Mouse (Mus musculus) Patski (cell line): ENCODE measurements around the gene Tnfrsf22. TPM values are rescaled to one million over a fixed set of nuclear protein-coding genes. Genes with fewer than 3 reads are reported as not detected.
A peak's percentile ranks its signal among the peaks of the same experiment; 100 is the strongest.
"Not testable (repeated sequence)": the region's sequence is repeated elsewhere in the genome, so short reads cannot be mapped to it uniquely, and the experiment has no call there.

ENCODE experiments used
- ATAC-seq: fragments of 100-300 bp; one replicate; pipeline ENCODE4 v1.8.0; 2021
- CTCF ChIA-PET: fragments of 350-600 bp; sonication (Branson Sonifier 250); formaldehyde crosslinking; loops from one replicate; lab custom pipeline; 2022; ENCODE audit warnings: inconsistent platforms; lab: Charles Lee
- POLR2A ChIA-PET: fragments of 350-600 bp; sonication (Branson Sonifier 250); formaldehyde crosslinking; loops from one replicate; lab custom pipeline; 2022; ENCODE audit warnings: antibody characterized with exemption, inconsistent platforms; lab: Charles Lee
- DNase-seq: peaks from one replicate; pipeline ENCODE4 v3.0.0-alpha.2; 2011; ENCODE audit warnings: low read depth, low spot score
- H3K27me3 ChIP-seq: fragments of 371-371 bp; one replicate; pipeline ENCODE4 v1.5.1; 2021
- CTCF ChIP-seq: fragments of 100-300 bp; IDR thresholded peaks from one replicate; pipeline ENCODE4 v1.5.1; 2021
- in situ Hi-C: fragments of 300-500 bp; cut with MboI; formaldehyde crosslinking; loops from 3 replicates; pipeline ENCODE4 v1.11.1; 2018; ENCODE audit warnings: low pct_unique_long_range_greater_than_20kb, mixed read lengths
- polyA plus RNA-seq: library from polyadenylated mRNA; unstranded; gene quantifications from one replicate; pipeline ENCODE4 v1.2.3, GENCODE M21; 2021

Gene Tnfrsf22
- polyA plus RNA-seq, result 39.1 TPM

DNA sequence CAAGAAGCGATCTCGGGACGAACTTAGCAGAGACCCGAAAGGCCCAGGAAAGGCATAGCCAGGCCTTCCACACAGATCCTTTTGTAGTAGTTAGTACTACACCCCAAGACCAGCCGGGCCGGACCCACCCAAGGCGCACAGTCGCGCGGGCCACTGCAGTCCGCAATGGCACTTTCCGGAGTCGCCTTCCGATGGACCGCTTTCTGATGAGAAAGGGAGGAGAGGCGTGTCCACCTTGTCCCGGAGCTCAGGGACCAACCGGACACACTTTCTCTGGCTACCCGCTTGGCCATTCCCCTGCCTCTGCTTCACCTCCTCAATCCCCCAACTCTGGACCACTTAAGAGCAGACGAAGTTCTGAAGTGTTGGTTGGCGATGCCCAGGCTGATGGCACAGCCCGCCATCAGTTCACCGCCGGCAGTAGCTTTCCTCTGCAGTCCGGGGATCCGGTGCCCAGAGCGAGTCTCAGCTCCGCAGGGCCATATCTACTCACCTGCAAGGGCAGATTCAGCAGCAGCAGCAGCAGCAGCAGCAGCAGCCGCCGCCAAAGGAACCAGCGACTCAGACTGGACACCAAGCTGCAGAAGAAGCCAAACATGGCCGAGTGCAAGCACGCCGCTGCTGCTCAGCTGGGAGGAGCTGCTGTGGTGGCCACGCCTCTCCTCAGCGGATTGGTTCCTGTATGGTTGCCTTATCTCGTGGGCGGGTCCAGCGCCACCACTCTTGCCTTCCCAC, at the start of gene Tnfrsf22:
Gene Tnfrsf22, minus strand, starts transcription at position 628 of the 735 bp plus-strand sequence.
- CTCF ChIA-PET, result no interaction called here
- no peak for TF ChIP-seq CTCF
- DNase-seq (no peak), ATAC-seq (peak; percentile 94)
- H3K27me3 ChIP-seq, result no peaks in the 10 kb centered on the region
- POLR2A ChIA-PET, result interaction anchor here (1.2 kb wide), 1 partner anchor 15 kb away, joined by 4 read pairs; no protein-coding TSS in a partner anchor
- in situ Hi-C loops, result no loop called here

- ChIA-PET CTCF (interaction anchor here (0.6 to 4.2 kb wide), 5 partner anchors 10 to 130 kb away, joined by 3 to 15 read pairs (median 3); no protein-coding TSS in a partner anchor), POLR2A (no interaction called here)
- TF ChIP-seq CTCF, result no peak
- no peak for DNase-seq
- no peak for ATAC-seq
- H3K27me3 ChIP-seq, result no peaks in the 10 kb centered on the region
- in situ Hi-C loops, result no loop called here
Measured at GRCm38 (mm10) chr7:143696140-143696539, 46.7 kb upstream of the Tnfrsf22 start.

GRCm38 (mm10) chr7:143694550-143694949, 45.1 kb upstream of the Tnfrsf22 start:
- DNase-seq (no peak), ATAC-seq (no peak)
- no peak for TF ChIP-seq CTCF
- H3K27me3 ChIP-seq, result no peaks in the 10 kb centered on the region
- in situ Hi-C loops, result loop anchor here (5.0 kb wide), 1 partner anchor 97 kb away; no protein-coding TSS in a partner anchor
- CTCF ChIA-PET, result no interaction called here
- POLR2A ChIA-PET, result no interaction called here

DNA sequence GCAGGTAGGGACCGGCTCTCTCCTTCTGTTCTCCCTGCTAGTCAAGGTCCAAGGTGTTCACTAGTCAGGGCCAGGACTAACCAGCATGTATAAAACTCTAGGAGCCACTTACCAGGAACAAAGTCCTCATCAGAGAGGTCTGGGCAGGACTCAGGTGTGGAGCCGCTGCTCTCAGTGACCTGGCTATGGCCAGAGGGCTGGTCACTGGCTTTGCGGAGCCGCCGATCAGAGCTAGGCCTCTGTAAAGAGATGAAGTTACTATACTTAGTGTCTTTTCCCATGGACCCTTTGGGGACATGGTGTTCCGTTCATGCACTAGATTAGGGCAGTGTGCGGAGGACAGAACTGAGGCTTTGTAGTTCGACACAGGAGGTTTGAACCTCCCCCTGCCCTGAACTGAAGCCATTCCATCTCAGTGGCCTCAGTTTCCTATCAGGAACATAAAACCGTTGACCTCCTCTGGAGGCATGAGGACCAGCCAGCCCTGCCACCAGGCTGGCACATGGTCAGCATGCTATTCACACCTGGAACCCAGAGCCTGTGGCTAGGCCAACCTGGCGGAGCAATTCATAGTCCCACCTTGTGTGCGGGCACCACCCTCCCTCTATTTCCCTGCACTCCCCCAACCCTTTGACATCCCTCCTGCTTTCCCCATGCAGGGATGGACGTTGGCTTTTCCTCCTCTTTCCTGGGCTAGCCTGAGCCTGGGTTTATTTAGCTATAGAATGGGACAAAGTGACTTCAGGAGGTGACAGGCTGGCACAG, 43.5 kb upstream of the Tnfrsf22 start:
- no peak for TF ChIP-seq CTCF
- ATAC-seq (no peak), DNase-seq (no peak)
- in situ Hi-C loops, result loop anchor here (5.0 kb wide), 1 partner anchor 96 kb away; no protein-coding TSS in a partner anchor
- H3K27me3 ChIP-seq, result no peaks in the 10 kb centered on the region
- CTCF ChIA-PET, result interaction anchor here (1.2 kb wide), 1 partner anchor 13 kb away, joined by 3 read pairs; no protein-coding TSS in a partner anchor
- POLR2A ChIA-PET, result no interaction called here

DNA sequence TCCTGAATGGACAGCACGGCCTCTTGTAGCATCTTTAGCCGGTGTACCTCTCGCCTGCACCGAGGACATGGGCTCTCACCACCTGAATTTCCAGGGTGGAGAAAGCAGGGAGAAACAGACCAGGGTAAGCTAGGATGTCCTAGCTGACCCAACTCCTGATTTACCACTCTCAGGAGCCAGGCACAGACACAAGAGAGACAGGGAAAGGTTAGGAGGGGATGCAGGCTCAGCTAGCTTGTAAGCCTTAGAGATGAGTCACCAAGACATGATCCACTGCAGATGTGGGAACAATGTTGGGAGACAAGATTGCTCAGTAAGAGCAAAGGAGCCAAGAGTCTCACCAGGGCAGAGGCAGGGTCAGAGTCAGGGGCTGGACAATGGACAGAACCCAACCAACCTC, 42.4 kb upstream of the Tnfrsf22 start:
- ATAC-seq (no peak), DNase-seq (no peak)
- in situ Hi-C loops, result loop anchor here (5.0 kb wide), 1 partner anchor 95 kb away; no protein-coding TSS in a partner anchor
- CTCF ChIA-PET, result interaction anchor here (1.1 to 1.5 kb wide), 2 partner anchors 14 to 56 kb away, joined by 3 to 6 read pairs; no protein-coding TSS in a partner anchor
- H3K27me3 ChIP-seq, result no peaks in the 10 kb centered on the region
- POLR2A ChIA-PET, result no interaction called here
- no peak for TF ChIP-seq CTCF

DNA sequence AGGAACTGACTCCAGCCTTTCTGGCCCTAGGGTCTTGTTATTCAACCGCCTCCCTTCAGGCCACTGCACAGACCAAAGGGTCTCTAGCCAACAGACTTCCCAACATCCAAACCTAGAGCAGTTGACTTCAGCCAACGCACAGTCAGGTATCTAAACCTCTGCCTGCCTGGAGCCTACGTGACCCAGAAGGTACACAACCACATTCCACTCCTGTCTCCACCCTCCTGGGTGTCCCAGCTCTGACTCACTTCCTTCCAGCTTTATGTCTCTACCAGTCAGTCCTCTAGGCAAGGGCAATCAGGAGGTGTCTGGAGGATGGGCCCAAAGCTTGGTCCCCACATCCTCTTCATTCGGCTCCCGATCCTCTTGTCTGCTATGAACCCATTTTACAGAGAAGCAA, 41.7 kb upstream of the Tnfrsf22 start:
- in situ Hi-C loops, result loop anchor here (5.0 kb wide), 1 partner anchor 94 kb away; no protein-coding TSS in a partner anchor
- H3K27me3 ChIP-seq, result no peaks in the 10 kb centered on the region
- TF ChIP-seq CTCF, result no peak
- DNase-seq (no peak), ATAC-seq (no peak)
- ChIA-PET CTCF (interaction anchor here (1.1 to 1.5 kb wide), 2 partner anchors 15 to 57 kb away, joined by 3 to 6 read pairs; no protein-coding TSS in a partner anchor), POLR2A (no interaction called here)

GRCm38 (mm10) chr7:143689946-143690345, 40.5 kb upstream of the Tnfrsf22 start:
- ChIA-PET POLR2A (no interaction called here), CTCF (no interaction called here)
- H3K27me3 ChIP-seq, result no peaks in the 10 kb centered on the region
- in situ Hi-C loops, result loop anchor here (5.0 kb wide), 1 partner anchor 93 kb away; no protein-coding TSS in a partner anchor
- TF ChIP-seq CTCF, result no peak
- no peak for DNase-seq
- no peak for ATAC-seq

DNA sequence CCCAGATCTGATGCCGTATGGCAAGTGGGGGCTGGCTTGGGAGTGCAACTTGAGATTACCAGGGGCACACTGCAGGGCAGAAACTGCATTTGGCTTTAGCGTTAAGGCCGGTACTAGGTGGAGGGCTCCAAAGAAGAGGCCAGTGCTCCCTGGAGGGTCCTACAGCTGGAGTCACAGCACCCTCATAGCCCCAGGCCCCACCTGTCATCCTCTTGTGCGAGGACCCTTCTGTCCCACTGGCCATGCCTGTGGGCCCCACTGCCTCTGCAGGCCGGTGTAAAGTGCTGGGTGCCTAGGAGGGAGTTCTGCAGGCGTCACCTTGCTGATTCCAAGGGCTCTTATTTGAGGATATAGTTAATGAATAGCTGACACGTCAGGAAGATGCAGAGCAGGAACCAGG, 40.0 kb upstream of the Tnfrsf22 start:
- no peak for TF ChIP-seq CTCF
- CTCF ChIA-PET, result interaction anchor here (0.8 kb wide), 1 partner anchor 148 kb away, joined by 3 read pairs; no protein-coding TSS in a partner anchor
- H3K27me3 ChIP-seq, result no peaks in the 10 kb centered on the region
- ATAC-seq (no peak), DNase-seq (no peak)
- in situ Hi-C loops, result no loop called here
- POLR2A ChIA-PET, result no interaction called here

DNA sequence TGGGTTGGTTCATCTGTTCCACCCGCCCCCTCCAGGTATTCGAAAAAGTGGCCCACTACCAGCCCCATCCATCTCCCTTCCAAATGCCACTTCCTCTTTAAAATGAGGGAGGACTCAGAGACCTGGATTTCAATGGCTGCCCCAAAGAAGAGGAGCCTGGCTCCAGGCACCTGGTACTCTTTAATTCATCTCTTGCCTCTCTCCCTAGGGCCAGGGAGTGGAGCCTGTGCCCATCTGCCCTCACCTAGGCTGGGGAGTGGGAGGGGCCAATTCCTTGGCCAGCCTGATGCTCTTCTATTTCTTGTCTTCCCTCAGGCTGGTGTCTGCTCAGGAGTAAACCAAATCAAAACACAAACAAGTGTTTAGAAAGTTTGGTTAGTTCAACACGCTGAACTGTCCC, 37.2 kb upstream of the Tnfrsf22 start:
- ATAC-seq, H3K27me3 ChIP-seq, POLR2A ChIA-PET, CTCF ChIA-PET, in situ Hi-C loops, DNase-seq: not testable (repeated sequence)

- ATAC-seq, in situ Hi-C loops, DNase-seq, H3K27me3 ChIP-seq: not testable (repeated sequence)
- ChIA-PET CTCF (interaction anchor here (0.8 to 2.7 kb wide), 3 partner anchors 21 to 48 kb away, joined by 3 to 7 read pairs (median 3); no protein-coding TSS in a partner anchor), POLR2A (interaction anchor here (0.6 to 1.0 kb wide), 3 partner anchors 26 to 145 kb away, joined by 3 to 4 read pairs (median 3); no protein-coding TSS in a partner anchor)
Measured at GRCm38 (mm10) chr7:143686191-143686590, 36.7 kb upstream of the Tnfrsf22 start.
